Mouse (Mus musculus): ENCODE data around the gene Kif24.

Gene Kif24

GRCm38 (mm10) chr4:41464345-41465286, at the start of gene Kif24, which contains the start of gene Nudt2:
Gene Kif24 (minus strand): TSS chr4:41464887.
Gene Nudt2 (plus strand): TSS chr4:41465151.
- DNase-seq (ENCODE audit: low spot score): peak; percentile 96

- DNase-seq (ENCODE audit: low spot score): no peak
Measured at GRCm38 (mm10) chr4:41513714-41514113, 49.0 kb upstream of the Kif24 start.

- no peak for DNase-seq (ENCODE audit: low spot score)
Measured at GRCm38 (mm10) chr4:41513309-41513708, 48.6 kb upstream of the Kif24 start.

GRCm38 (mm10) chr4:41507998-41508397, 43.3 kb upstream of the Kif24 start:
- DNase-seq (ENCODE audit: low spot score): no peak

GRCm38 (mm10) chr4:41507326-41507924, 42.7 kb upstream of the Kif24 start:
- no peak for DNase-seq (ENCODE audit: low spot score)

- peak; percentile 55 for DNase-seq (ENCODE audit: low spot score)
Measured at GRCm38 (mm10) chr4:41506906-41507305, 42.2 kb upstream of the Kif24 start.

- DNase-seq (ENCODE audit: low spot score): no peak
Measured at GRCm38 (mm10) chr4:41506156-41506555, 41.5 kb upstream of the Kif24 start.

- no peak for DNase-seq (ENCODE audit: low spot score)
Measured at GRCm38 (mm10) chr4:41505131-41505551, 40.5 kb upstream of the Kif24 start.

GRCm38 (mm10) chr4:41504325-41504724, 39.6 kb upstream of the Kif24 start:
- DNase-seq (ENCODE audit: low spot score): no peak

- peak; percentile 59 for DNase-seq (ENCODE audit: low spot score)
Measured at GRCm38 (mm10) chr4:41502986-41503412, 38.3 kb upstream of the Kif24 start, which contains the start of gene AI464131. Gene AI464131 (minus strand): TSS chr4:41503076.

- DNase-seq (ENCODE audit: low spot score): no peak
Measured at GRCm38 (mm10) chr4:41502171-41502940, 37.7 kb upstream of the Kif24 start.

GRCm38 (mm10) chr4:41500787-41501186, 36.1 kb upstream of the Kif24 start:
- no peak for DNase-seq (ENCODE audit: low spot score)

- no peak for DNase-seq (ENCODE audit: low spot score)
Measured at GRCm38 (mm10) chr4:41499619-41500018, 34.9 kb upstream of the Kif24 start.

- no peak for DNase-seq (ENCODE audit: low spot score)
Measured at GRCm38 (mm10) chr4:41498921-41499391, 34.3 kb upstream of the Kif24 start.

GRCm38 (mm10) chr4:41497995-41498845, 33.5 kb upstream of the Kif24 start:
- no peak for DNase-seq (ENCODE audit: low spot score)

GRCm38 (mm10) chr4:41497579-41497978, 32.9 kb upstream of the Kif24 start:
- DNase-seq (ENCODE audit: low spot score): no peak

GRCm38 (mm10) chr4:41497046-41497445, 32.4 kb upstream of the Kif24 start:
- no peak for DNase-seq (ENCODE audit: low spot score)

- DNase-seq (ENCODE audit: low spot score): no peak
Measured at GRCm38 (mm10) chr4:41495850-41496249, 31.2 kb upstream of the Kif24 start.

- DNase-seq (ENCODE audit: low spot score): no peak
Measured at GRCm38 (mm10) chr4:41495076-41495475, 30.4 kb upstream of the Kif24 start.

GRCm38 (mm10) chr4:41494378-41494777, 29.7 kb upstream of the Kif24 start:
- DNase-seq (ENCODE audit: low spot score): no peak

GRCm38 (mm10) chr4:41493464-41494116, 28.9 kb upstream of the Kif24 start:
- no peak for DNase-seq (ENCODE audit: low spot score)

All from spleen, adult 12 weeks (tissue).